Mouse (Mus musculus) lung, adult 2 months (tissue): ENCODE data around the gene Dab1.

ENCODE experiments used
- CTCF ChIP-seq: fragments of 200-500 bp; IDR thresholded peaks from 2 replicates; pipeline ENCODE4 v1.5.1; 2011; ENCODE audit warnings: mild to moderate bottlenecking, low read length, control low read depth; ENCODE audit not compliant: insufficient read depth
- POLR2A ChIP-seq: fragments of 200-500 bp; IDR thresholded peaks from 2 replicates; pipeline ENCODE4 v1.6.1; 2011; ENCODE audit warnings: low read depth, mild to moderate bottlenecking, control low read depth, low read length, borderline replicate concordance; ENCODE audit errors: extremely low read depth

GRCm38 (mm10) chr4:104714925-104715519 is 1095.9 kb downstream of the Dab1 start:
- TF ChIP-seq CTCF, result no peak
- no peak for TF ChIP-seq POLR2A
